Mouse (Mus musculus): ENCODE results near the gene Castor2.

The Castor2 gene

DNA sequence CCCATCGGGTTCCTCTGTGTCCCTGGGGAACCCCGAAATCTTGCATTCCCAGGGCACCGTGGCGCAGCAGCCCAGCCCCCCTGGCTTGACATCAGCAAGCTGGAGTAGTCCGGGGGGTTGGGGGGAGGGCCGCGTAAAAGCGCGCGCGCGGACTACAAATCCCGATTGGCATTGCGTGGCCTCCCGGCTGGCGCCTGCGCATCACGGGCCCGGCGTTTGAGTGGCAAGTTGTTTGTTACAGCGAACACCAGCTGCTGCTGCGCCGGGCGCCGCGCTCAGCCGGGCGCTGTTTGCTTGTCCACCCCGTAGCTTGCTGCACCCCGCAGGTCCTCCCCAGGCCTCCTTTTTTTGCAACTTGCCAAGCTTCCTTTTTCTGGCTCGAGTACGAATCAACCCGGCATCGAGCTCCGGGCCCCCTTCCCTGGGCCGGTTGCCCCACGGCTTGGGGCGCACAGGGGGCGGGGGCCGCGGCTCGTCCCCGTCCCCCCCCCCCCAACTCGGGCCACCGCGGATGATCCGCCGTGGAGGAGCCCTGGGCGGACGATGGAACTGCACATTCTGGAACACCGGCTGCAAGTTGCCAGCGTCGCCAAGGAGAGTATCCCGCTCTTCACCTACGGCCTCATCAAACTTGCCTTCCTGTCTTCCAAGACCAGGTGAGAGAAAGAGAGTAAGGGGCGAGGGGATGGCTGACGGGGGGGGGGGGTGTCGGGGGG is at the start of gene Castor2:
Gene Castor2 (plus strand): TSS at position 216 of the 716 bp plus-strand sequence.
- peak; percentile 97 for DNase-seq (ENCODE audit: low read depth, low spot score)

DNA sequence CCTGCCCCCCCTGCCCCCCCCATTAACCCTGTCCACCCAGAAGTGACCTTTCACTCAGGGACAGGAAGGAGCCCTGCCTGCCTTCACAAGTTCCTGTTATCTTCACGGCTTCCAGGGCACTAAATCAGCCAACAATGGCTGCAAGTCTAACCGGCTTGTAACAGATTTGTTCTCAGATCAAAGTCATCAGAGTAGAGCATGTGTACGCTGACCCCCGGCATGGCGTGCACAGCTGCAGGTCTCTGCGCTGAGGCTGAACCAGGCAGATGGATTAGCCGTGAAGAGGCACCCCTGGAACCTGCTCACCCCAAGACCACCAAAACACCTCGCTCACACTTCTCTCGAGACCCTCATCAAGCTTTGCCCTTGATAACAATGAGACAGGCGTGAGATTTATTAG is 48.8 kb upstream of the Castor2 start:
- no peak for DNase-seq (ENCODE audit: low read depth, low spot score)

DNA sequence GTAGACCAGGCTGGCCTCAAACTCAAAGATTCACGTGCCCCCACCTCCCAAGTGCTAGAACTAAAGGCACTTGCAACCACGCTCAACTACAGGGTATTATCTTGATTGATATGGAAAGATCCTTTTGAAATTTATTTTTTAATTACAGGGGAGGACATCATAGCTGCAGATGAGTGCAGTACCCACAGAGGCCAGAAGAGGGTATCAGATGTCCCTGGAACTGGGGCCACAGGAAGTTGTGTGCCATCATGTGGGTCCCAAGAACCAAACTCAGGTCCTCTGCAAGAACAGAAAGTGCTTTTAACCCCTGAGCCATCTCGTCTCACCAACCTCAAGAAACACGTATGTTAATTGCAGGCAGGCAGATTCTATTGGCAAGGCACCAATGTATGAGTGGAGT is 46.9 kb upstream of the Castor2 start:
- no peak for DNase-seq (ENCODE audit: low read depth, low spot score)

DNA sequence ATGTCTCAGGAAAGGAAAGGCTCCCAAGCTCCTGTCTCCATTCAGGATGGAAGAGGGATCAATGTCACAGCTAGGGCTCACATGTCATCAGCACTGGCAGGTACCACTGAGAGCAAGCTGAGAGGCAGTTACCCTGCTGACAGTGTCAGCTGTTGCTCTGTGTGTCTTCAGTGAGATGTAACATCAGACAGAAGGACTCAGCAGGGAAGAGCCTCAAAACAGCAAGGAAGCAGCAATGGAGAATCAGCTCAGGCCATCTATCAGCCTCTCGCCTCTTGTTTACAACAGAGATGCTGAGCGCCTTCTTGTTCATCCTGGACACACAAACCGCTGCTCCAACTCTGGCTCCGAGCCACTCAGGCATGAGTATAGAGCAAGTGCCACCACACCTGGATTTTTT is 45.0 kb upstream of the Castor2 start:
- peak; percentile 93 for DNase-seq (ENCODE audit: low read depth, low spot score)

DNA sequence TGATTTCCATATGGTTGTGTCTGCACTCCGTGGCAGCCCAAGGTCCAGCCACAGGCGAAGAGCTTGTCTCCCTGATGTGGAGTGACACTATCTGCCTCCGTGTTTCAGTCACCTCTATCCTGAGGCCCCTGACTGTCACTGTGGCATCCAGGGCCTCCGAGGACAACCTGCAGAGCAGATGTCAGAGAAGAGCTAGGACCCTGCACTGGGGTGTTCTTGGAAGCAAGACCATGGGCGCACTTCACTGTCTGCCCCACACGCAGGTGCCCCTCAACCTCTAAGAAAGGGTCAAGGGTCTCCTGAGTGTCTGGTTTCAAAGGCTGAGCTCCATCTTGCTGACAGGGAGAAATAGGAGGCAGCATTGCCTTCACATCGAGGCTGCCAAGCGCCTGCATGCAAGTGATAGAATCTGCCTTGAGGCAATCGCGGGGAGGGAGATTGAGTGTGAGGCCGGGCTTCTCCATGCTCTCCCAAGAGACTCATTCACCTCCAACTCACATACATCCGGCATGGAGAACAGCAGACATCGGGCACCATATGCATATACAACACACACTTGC is 40.6 kb upstream of the Castor2 start:
- DNase-seq (ENCODE audit: low read depth, low spot score) = no peak

DNA sequence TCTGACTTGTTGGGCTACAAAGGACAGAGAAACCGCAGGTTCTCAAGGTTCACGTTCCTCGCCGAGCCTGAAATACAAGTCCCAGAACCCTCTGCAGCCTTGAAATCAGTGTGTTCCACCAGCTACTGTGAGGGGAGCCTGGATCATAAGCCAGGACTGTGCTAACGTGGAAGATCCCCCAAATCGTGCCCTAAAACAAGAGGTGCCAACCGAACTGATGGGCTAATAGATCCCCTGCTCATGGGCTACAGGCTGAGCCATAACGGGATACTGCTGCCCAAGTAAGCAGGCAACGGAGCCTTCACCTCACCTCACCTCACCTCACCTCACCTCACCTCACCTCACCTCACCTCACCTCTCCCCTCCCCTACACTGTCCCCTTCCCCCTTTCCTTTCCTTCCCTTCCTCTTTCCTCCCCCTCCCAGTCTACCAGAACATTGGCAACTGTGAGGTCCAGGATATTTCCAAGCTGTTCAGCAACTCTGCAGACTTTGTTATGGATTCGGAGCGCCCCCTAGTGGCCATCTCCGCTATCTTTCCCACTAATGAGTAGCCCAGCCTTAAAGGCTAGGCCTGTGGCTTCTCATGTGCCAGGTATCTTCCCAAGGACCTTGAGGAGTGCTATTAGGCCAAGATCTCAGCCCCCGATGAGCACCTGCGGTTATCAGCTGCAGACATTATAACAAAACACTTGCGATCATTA is 36.0 kb upstream of the Castor2 start:
- DNase-seq (ENCODE audit: low read depth, low spot score) = peak; percentile 93

DNA sequence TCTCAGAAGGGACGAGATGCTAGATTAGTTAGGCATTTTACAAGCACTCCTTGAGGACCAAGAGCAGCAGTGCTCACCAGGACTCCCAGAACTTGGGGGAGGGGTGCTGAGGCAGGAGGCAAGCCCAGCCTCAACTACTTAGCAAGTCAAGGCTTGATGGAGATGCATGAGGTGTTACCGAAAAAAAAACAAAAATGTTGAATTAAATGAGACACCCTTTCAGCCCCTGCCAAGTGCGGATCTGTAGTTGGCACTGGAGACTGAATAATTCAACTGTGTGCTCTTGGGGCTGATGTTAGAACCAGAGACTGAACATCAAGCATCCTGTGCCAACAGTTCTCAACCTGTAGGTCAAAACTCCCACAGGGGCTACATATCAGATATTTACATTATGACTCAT is 33.2 kb upstream of the Castor2 start:
- no peak for DNase-seq (ENCODE audit: low read depth, low spot score)

DNA sequence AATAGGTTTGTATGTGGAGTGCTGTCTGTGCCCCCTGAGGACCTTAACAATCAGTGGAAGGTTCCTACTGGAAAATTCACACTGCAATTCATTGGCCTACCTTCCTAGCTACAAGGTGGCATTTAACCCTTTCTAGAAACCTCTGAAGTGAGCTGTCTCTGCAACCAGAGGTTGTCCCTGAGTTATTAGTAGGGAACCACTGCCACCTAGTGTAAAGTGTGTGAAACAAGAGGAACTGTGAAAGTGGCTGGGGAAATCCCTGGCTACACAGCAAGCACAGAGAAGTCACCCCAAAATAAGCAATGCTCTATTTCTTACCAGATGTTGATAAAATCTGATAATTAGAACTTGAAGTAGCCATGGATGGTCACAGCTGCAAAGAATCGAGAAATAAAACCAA is 31.6 kb upstream of the Castor2 start:
- peak; percentile 64 for DNase-seq (ENCODE audit: low read depth, low spot score)

DNA sequence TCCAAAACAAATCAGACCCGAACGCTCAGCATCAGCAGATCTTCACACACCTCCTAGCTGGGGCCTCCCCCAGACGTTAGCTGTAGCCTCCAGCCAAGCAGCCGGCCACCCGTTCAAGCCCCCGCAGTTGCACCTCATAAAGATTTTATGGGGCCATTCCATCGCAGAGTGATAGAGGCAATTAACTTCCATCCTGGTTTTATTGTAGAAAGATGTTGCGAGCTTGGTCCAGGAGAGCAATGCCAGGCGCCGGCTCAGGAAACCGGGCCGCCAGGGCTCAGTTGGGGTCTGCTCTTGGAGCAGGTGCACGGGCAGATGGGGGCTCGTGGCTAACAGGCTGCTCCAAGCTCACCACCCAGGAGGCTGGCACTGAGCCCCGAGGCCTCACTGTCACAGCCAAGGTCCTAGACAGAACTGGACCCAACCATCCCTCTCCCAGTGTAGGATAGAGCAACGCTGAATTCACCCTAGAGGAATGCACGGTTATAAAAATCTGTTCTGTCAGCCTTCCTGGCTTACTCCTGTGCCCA is 25.9 kb upstream of the Castor2 start:
- DNase-seq (ENCODE audit: low read depth, low spot score) = peak; percentile 95

DNA sequence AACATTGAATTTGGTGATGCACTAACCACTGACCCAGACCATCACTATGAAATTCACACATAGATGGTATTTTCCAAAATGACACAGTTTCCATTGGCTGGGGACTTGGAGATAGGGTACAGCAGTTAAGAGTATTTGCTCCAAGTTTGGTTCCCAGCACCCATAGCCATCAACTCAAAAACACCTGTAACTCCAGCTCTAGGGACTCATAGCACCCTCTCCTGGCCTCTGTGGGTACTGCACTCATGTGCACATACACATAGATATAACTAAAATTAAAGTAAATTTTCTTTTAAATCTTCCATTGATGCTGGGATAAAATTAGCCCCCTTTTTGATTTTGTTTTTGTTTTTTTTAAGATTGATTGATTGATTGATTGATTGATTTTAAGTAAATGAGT is 25.1 kb upstream of the Castor2 start:
- DNase-seq (ENCODE audit: low read depth, low spot score) = no peak

DNA sequence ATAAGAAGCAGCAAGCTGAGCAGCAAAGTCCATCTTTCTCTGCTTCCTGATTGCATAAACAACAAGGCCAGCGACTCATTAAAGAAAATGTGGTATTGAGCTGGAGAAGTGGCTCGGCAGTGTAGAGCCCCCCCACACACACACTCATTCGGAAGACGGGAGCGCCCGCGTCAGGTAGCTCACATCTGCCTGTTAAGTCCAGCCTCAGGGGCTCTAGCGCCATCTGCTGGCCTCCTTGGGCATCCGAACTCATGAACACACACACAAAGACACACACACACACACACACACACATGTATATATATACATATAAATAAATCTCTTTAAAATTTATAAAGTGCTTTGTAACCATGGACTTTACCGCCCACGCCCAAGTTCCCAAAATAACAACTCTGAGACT is 23.3 kb upstream of the Castor2 start:
- DNase-seq (ENCODE audit: low read depth, low spot score) = no peak

DNA sequence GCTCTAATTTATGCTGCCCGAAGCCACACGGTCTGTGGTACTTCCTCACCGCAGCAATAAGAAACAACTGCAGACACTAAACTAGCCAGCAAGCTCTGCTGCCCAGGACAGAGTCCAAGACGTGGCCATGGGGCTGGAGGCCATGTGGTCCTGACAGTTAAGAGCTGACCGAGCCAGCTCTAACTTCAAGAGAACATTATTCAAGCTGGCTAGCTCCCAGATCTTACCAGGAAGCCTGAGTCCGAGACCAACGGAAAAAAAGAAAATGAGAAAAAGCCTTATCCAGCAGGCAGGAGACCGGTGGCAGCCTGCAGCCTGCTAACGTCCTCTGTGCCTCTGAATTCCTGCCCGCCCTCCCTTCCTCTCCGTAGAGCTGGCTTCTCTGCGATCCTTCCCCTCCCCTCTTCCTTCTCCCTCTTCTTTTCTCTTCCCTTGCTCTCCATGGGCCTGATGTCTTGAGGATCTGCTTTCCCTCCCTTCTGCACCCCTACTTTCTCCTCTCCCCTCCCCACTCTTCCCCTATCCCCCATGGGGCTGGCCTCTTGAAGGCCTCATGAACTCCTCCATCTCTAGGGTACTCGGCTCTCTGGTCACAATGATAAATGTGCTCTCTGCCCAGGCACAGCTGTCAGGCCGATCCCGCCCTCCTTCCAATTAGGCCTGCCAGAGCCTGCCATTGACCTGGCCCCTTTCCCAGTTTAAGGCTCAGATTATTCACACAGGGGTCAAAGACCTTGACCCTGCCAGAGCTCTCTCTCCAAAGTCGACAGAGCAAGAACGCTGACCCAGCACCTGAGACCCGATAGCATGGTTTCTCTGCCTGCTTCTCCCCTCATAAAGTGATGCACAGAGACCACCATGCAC is 18.6 kb upstream of the Castor2 start:
- DNase-seq (ENCODE audit: low read depth, low spot score) = no peak

DNA sequence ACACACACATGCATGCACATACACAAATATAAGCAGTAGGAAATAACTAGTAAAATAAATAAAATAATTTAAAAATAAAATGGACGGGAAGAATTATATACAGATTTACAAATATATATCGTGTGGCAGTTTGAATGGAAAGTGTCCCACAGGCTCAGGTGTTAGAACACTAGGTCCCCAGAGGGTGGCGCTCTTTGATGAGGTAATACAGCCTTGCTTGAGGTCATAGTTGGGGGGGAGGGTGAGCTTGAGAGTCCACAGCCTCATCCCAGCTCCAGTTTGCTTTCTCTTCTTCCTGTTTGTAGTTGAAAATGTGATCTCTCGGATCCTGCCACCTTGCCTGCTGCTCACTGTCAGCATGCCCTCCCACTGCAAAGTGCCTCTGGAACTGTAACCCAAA is 14.3 kb upstream of the Castor2 start:
- no peak for DNase-seq (ENCODE audit: low read depth, low spot score)

DNA sequence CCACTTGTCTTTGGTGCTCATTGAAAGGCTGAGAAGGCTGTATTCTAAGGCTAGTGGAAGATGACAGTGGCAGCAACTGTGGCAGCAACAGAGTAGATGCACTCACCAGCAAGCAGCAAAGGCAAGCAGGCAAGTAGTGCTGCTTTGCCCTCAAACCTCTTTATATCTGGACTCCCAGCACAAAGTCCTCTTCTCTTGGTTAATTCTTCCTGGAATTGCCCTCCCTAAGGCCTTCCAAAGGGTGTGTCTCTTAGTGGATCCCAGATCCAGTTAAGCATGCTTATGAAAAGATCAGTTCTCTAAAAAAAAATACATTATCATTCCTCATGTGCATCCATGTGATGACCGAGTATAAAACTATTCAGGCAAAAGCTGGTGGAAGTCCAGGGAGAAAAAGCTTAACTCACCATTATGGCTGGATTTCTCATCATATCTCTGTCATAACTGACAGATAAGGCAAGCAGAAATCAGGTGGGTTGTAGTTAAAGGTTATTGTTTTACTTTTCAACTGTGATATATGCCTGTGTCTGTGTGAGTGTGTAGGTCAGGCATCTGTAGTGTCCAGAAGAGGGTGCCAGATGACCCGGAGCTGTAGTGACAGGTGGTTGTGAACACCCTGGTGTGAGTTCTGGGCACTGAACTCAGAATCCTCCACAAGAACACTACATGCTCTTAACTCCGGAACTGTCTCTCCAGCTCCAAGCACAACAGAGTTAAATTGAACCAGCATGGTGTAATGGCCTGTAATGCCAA is 13.4 kb upstream of the Castor2 start:
- DNase-seq (ENCODE audit: low read depth, low spot score) = no peak

DNA sequence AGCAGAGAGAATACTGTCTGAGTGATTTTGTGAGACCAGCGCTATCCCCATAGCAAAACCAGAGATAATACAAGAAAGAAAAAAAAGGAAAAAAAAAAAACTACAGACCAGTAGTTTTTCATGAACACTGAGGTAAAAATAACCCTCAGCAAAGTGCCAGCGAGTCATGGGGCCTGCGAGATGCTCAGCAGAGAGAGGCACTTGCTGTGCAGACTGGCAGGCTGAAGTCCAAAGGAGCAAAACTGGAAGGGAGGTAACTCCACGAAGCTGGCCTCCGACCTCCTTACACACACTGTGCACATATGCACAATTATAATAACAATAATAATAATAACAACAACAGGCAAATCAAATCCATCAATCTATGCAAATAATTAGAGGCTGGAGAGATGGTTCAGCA is 12.3 kb upstream of the Castor2 start:
- DNase-seq (ENCODE audit: low read depth, low spot score) = peak; percentile 78

DNA sequence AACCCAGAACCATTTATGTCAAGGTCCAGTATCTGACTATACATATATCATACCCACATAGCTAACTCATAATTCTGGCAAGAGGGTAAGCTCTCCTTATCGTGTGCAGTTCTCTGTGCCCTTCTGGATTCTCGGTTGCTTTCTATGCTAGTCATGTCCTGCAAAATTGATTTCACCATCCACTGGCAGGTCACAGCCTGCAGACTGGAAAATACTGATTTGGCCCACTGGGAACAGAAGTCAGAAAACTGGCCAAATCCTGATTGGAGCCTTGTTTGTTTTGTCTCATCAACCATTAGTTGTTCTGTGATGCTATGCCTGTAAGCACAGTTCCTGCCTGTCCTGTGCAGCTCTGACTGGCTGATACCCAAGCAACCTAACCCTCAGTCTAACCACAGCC is 3.7 kb upstream of the Castor2 start:
- DNase-seq (ENCODE audit: low read depth, low spot score) = no peak

DNA sequence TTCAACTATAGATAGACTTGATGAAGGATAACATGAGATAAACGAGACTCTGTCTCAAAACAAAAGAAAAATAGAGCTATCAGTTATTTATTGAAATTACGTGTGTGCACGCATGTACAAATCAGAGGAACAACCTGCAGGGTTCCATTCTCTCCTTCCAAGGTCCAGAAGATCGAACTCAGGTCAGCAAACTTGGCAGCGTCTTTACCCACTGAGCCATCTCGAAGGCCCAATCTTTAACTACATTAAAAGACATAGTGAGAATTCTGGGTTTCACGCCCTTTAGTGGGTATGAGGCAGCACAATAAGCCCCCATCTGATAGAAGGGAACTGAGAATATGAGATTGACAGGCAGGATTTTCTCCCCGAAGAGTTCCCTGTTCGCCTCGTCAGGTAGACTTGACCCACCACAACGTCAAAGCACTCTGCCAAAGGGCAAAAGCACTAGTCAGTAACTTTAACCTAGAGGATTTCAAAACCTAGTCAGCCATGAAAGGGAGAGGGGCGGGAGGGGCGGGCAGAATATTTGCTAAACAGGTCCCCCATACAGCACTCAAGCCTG is 1.1 kb upstream of the Castor2 start:
- no peak for DNase-seq (ENCODE audit: low read depth, low spot score)

DNA sequence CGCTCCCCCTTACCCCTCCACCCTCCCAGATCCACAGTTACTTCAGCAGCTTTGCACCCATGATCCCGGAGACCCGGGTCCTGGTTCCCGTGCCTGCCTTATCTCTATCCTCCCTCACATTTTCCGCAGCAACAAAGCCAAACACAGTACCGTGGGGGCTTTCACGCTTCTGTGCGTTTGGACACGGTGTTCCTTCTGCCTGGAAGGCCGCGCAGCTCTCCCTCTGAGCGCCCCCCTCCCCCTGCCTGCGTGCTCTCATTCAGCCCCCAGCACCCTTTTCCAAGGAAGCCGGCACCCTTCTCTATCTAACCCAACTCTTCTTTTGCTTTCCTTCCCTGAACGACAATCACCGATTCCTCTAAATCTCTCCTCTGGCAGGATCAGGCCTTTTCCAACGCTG is 535 bp upstream of the Castor2 start:
- DNase-seq (ENCODE audit: low read depth, low spot score) = peak; percentile 53

DNA sequence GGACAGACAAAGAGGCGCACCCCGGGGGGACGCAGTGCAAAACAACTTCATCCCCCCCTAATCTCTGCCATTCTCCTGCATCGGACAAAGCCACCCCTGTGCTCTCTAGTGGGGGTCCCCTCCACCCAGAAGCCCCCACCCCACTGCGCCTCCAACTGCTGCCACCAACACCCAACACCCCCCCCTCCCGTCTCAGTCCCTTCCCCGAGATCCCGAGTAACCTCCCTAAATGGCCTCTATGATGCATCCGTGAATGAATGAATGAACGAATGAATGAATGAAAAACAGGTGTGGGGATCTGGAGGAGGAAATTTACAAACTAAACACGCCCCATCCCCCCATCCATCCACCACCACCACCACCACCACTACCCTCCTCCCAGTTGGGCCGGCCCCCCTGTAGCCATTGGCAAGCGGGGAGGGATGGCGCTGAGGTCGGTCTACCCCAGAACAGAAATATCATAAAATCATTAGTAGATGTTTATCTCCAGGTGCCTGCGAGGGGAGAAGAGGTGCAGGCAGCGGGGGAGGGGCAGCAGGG is 791 bp downstream of the Castor2 start:
- peak; percentile 23 for DNase-seq (ENCODE audit: low read depth, low spot score)

DNA sequence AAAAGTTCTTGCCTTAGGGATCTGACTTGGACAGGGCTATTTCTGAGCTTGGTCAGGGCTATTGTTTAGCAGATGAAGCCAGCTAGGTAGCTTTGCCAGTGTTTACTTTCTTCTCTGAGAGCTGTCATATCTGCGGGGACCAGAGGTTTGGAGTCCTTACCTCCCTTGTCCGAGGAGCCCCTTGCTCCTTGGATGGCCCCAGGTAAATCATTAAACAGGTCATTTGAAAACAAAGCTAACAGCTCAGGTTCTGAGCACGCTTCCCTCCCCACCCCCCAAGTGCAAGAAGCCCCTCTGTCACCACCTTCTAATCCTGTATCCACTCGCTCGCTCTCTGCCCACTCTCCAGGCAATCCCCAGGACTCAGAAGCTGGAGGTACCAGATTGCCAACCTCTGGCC is 1.8 kb downstream of the Castor2 start:
- DNase-seq (ENCODE audit: low read depth, low spot score) = no peak

DNA sequence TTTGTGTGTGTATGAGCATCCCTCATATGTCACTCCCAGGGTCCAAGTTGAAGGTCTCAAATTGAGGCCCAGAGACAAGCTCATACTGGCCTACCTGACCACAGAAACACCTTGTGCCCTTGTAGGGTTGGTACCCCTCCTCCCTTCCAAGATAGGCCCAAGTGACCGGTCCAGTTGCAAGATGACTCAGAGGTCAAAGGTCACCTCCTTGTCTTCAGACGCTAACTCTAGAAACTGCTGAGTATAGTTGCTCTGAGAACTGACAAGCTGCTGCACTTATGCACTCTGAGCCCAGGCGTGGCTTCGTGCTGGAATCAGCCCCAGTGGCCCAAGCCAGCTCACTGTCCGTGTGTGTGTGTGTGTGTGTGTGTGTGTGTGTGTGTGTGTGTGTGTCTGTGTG is 2.4 kb downstream of the Castor2 start:
- DNase-seq (ENCODE audit: low read depth, low spot score) = peak; percentile 39

Measured in brain, adult 2 months (tissue).